Mouse (Mus musculus): ENCODE measurements around the gene Myo1h.

Myo1h gene

GRCm38 (mm10) chr5:114359586-114359985, 70.6 kb downstream of the Myo1h start:
- no peak for DNase-seq (ENCODE audit: low spot score)

GRCm38 (mm10) chr5:114360968-114361367, 72.0 kb downstream of the Myo1h start:
- DNase-seq (ENCODE audit: low spot score): no peak

DNA sequence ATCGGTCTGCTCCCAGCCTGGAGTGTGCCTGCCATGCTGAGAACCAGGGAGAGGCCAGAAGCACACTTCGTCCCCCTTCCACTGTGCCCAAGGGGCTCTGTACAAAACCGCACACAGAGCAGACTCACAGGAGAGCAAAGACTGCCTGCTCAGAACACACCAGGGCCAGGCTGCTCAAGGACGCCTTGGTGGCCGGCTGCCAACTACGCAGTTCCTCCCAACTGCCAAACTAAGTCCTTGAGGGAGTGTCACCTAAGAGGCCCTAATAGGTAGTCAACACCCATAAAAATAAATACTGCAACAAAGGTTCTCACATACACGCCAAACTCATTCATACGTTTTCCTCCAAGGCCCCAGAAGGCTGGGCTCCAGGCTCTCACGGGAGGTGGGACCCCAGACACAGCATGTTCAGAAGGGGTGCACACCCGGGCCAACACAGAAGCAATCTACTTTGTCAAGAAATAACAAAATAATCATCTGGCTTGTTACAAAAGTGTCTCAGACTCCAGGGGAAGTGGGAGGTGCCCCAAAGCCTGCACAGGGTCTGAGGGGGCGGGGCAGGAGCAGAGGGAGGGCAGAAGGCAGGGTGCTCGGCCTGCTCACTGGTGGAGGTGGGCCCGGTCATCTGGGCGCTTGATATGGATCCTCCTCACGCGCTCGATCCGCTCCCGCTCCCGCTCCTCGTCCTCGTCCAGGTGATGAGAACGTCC, 76.2 kb downstream of the Myo1h start:
- no peak for DNase-seq (ENCODE audit: low spot score)

GRCm38 (mm10) chr5:114368121-114368520, 79.2 kb downstream of the Myo1h start:
- DNase-seq (ENCODE audit: low spot score): no peak

DNA sequence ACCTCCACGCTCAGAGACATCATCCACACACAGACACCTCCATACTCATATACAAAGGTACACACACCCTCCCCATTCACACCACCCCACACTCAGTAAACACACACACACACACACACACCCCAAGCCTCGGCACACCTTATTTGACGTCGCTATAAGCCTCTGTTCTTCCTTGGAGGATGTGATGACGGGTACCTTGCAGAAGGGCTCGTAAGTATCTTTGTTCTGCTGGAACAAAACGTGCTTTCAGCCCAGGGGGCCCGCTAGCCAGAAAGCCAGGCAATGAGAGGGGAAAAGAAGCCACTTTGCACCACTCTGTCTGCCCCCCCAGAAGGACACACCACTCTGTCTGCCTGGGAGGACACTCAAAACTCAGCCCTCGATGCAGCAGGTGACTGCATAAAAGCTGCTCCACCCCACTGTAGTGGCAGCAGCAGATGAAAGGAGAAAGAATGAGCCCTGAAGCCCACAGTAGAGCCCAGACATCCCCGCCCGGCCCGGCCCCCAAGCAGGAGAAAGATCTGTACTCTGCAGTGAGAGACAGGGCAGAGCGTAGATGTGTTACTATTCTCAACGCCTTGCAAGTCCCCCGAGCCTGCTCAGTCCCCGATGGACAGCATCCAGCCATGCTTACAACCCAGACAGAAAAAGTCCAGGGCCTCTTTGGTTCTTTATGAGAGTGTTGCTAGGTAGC, 80.0 kb downstream of the Myo1h start:
- DNase-seq (ENCODE audit: low spot score): no peak

- no peak for DNase-seq (ENCODE audit: low spot score)
These were observed 81.0 kb downstream of the Myo1h start for GRCm38 (mm10) chr5:114369921-114370320.

GRCm38 (mm10) chr5:114370371-114370776, 81.4 kb downstream of the Myo1h start:
- DNase-seq (ENCODE audit: low spot score): peak; percentile 30

DNA sequence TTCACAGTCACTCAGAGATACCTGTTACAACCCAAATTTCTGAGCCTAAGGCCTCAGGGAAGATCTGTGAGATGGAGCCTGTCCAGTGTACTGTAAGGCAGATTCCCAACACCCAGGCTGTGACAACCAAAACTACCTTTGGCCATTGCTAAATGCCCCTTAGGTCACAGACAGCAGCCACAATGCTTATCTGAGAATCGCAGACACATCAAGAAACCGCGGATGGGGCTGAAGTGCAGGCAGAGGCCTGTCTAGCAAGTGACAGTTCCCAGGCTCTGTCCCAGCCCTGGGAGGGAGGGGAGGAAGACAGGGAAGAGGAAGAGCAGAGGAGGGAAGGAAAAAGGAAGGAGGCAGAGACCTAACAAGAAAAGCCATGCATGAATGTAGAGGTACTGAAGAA, 82.4 kb downstream of the Myo1h start:
- peak; percentile 53 for DNase-seq (ENCODE audit: low spot score)

DNA sequence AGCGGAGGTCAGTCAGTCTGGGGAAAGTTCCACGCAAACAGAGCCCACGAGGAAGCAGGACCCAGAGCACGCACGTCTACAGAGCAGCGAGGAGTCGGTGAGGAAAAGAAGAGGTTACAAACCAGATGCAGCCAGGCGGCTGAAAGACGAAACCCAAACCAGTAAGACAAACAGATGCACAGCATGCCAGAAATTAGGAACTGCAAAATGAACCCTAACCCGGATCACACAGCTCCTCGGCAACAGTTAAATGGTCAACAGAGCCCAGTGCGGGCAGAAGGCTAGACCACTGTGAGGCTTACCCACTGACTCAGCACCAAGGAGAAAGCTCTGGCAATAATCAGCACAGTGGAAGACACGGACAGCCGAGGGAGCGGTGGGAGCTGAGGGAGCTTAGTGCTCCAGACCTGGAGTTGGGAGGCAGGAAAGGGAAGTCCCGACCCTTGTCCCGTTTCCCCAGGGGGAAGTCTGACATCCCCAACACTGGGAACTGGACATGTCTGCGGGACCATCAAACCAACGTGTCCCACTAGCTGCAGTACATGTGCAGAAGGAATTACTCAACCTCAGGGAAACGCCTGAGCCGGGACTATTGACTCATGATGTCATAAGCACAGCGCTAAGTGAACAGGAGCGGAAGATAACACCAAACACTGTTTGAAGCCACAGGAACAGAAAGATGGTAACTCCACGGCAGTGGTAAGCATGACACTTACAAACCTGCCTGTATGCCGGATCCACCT, 82.9 kb downstream of the Myo1h start:
- DNase-seq (ENCODE audit: low spot score): peak; percentile 46

DNA sequence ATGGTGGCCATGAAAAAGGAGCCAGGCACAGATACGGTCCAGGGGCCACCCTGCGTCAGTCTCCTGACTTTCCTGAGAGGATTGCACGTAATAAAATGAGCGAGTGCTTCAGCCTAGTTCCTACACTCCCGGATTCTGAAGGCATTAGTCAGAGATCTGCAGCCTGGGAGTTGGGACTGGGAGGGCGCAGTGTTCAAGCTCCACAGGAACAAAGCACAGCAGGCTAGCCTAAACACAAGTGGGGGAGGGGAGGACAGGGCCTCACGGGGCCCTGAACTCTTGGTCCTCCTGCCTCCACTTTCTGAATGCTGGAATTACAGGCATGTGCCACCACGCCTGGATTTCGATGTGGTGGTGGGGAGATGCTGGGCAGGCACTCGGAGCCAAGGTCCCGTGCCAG, 83.6 kb downstream of the Myo1h start:
- peak; percentile 67 for DNase-seq (ENCODE audit: low spot score)

GRCm38 (mm10) chr5:114373174-114373573, 84.2 kb downstream of the Myo1h start:
- DNase-seq (ENCODE audit: low spot score): no peak

GRCm38 (mm10) chr5:114373581-114373980, 84.6 kb downstream of the Myo1h start:
- no peak for DNase-seq (ENCODE audit: low spot score)

GRCm38 (mm10) chr5:114374409-114375213, 85.6 kb downstream of the Myo1h start:
- no peak for DNase-seq (ENCODE audit: low spot score)

DNA sequence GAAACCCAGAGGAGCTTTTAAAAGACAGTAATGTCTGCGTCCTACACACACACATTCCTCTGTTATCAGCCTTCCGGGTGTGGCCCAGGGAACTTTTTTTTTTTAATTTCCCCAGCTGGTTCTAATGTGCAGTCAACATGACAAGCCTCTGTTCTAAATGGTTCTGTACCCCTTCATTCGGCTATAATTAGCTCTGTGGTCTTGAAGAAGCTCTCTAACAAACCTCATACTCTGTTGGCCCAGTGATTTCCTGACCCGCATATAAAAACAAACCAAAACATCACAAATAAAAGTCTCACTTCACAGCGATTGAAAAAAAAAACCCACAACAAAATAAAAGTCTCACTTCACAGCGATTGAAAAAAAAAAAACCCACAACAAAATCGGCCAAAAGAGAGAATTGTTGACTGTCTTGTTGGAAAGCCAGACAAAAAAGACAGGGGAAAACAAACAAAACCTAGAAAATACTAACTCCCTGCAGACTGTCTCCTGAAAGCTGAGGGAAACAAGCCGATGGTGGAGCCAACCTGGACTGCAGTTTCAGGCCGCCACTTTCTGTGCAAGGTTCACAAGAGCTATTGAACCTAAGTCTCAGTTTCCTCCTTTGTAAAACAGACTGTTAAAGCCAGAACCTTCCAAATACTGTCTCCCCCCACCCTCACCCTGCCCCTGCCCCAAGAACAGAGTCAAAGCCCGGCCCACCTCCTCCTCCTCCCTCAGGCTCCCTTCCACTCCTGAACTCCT, 89.4 kb downstream of the Myo1h start:
- no peak for DNase-seq (ENCODE audit: low spot score)

DNA sequence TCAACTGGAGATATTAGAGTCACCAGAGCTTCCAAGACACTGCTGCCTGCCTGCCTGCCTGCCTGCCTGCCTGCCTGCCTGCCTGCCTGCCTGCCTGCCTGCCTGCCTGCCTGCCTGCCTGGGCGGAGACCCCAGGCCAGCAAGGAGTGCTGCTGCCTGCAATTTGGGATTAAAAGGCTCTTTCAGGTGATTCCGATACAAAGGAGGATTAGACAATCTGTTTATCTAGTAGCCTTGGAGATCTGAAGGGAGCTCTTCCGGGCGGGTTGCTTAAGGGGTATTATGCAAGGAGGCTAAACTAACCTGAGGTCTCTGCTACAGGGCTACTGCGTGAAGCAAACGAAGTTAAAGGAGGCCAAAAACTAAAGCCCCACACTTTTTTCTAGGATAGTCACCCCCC, 90.0 kb downstream of the Myo1h start:
- DNase-seq (ENCODE audit: low spot score): peak; percentile 48

- DNase-seq (ENCODE audit: low spot score): peak; percentile 30
These were observed 90.8 kb downstream of the Myo1h start for GRCm38 (mm10) chr5:114379763-114380162.

GRCm38 (mm10) chr5:114380209-114381012, 91.4 kb downstream of the Myo1h start, which contains the start of the genes Kctd10 and Ube3b:
Gene Kctd10 (minus strand): TSS chr5:114380508.
Gene Ube3b (plus strand): TSS chr5:114380607.
- peak; percentile 95 for DNase-seq (ENCODE audit: low spot score)

GRCm38 (mm10) chr5:114381013-114381351, 92.0 kb downstream of the Myo1h start:
- no peak for DNase-seq (ENCODE audit: low spot score)

GRCm38 (mm10) chr5:114383184-114383904, 94.4 kb downstream of the Myo1h start:
- no peak for DNase-seq (ENCODE audit: low spot score)

DNA sequence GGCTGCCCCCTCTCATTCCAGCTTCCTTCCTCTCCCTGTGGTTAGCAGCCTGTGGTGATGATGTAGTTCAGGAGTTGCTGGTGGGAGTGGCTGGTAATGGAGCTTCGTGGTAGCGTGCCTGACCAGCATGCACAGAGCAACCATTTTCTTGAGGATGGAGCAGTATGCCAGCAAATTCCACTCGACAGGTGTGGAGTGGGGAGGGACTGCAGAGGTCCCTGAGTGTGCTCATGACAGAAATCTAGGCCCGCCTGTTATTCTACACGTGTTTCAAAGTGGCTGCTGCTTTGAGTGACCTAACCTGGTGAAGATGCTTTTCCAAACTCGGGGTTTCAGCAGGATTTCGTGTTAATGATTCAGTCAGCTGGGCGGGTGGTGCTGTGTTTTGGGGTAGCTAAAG, 95.5 kb downstream of the Myo1h start:
- no peak for DNase-seq (ENCODE audit: low spot score)

All from yolk sac, embryonic 10.5 days (tissue).